Mouse (Mus musculus): ENCODE results near the gene Lman1l.

Gene Lman1l

GRCm38 (mm10) chr9:57620674-57621073, at the start of gene Lman1l:
TSS of gene Lman1l (minus strand) at chr9:57620774.
- DNase-seq (ENCODE audit: low spot score in 2 of 2): no peak

- DNase-seq (ENCODE audit: low spot score in 2 of 2): no peak
Measured at GRCm38 (mm10) chr9:57669566-57669965, 49.0 kb upstream of the Lman1l start.

- DNase-seq (ENCODE audit: low spot score in 2 of 2): no peak
Measured at GRCm38 (mm10) chr9:57668277-57668676, 47.7 kb upstream of the Lman1l start.

GRCm38 (mm10) chr9:57667817-57668216, 47.2 kb upstream of the Lman1l start:
- no peak for DNase-seq (ENCODE audit: low spot score in 2 of 2)

- DNase-seq (ENCODE audit: low spot score in 2 of 2): no peak
Measured at GRCm38 (mm10) chr9:57667136-57667535, 46.6 kb upstream of the Lman1l start.

GRCm38 (mm10) chr9:57666536-57666935, 46.0 kb upstream of the Lman1l start:
- no peak for DNase-seq (ENCODE audit: low spot score in 2 of 2)

- no peak for DNase-seq (ENCODE audit: low spot score in 2 of 2)
Measured at GRCm38 (mm10) chr9:57664616-57665015, 44.0 kb upstream of the Lman1l start.

- no peak for DNase-seq (ENCODE audit: low spot score in 2 of 2)
Measured at GRCm38 (mm10) chr9:57661552-57661951, 41.0 kb upstream of the Lman1l start.

GRCm38 (mm10) chr9:57660501-57660900, 39.9 kb upstream of the Lman1l start:
- DNase-seq (ENCODE audit: low spot score in 2 of 2): no peak

GRCm38 (mm10) chr9:57659774-57660173, 39.2 kb upstream of the Lman1l start:
- DNase-seq (ENCODE audit: low spot score in 2 of 2): peak in 1 of 2 experiments; percentile 75

GRCm38 (mm10) chr9:57658970-57659369, 38.4 kb upstream of the Lman1l start:
- no peak for DNase-seq (ENCODE audit: low spot score in 2 of 2)

- DNase-seq (ENCODE audit: low spot score in 2 of 2): no peak
Measured at GRCm38 (mm10) chr9:57657843-57658242, 37.3 kb upstream of the Lman1l start.

GRCm38 (mm10) chr9:57656631-57657350, 36.2 kb upstream of the Lman1l start:
- no peak for DNase-seq (ENCODE audit: low spot score in 2 of 2)

- DNase-seq (ENCODE audit: low spot score in 2 of 2): peak; percentile 73 to 90
Measured at GRCm38 (mm10) chr9:57655749-57656148, 35.2 kb upstream of the Lman1l start.

GRCm38 (mm10) chr9:57654966-57655365, 34.4 kb upstream of the Lman1l start:
- no peak for DNase-seq (ENCODE audit: low spot score in 2 of 2)

GRCm38 (mm10) chr9:57653283-57653682, 32.7 kb upstream of the Lman1l start, which contains the start of gene Csk:
TSS of gene Csk (minus strand) at chr9:57653631.
- no peak for DNase-seq (ENCODE audit: low spot score in 2 of 2)

GRCm38 (mm10) chr9:57652855-57653254, 32.3 kb upstream of the Lman1l start:
- DNase-seq (ENCODE audit: low spot score in 2 of 2): no peak

- DNase-seq (ENCODE audit: low spot score in 2 of 2): no peak
Measured at GRCm38 (mm10) chr9:57652351-57652750, 31.8 kb upstream of the Lman1l start.

GRCm38 (mm10) chr9:57650786-57651311, 30.3 kb upstream of the Lman1l start:
- no peak for DNase-seq (ENCODE audit: low spot score in 2 of 2)

GRCm38 (mm10) chr9:57650130-57650785, 29.7 kb upstream of the Lman1l start:
- DNase-seq (ENCODE audit: low spot score in 2 of 2): no peak

GRCm38 (mm10) chr9:57647286-57648108, 26.9 kb upstream of the Lman1l start:
- DNase-seq (ENCODE audit: low spot score in 2 of 2): no peak

GRCm38 (mm10) chr9:57646551-57647103, 26.1 kb upstream of the Lman1l start:
- DNase-seq (ENCODE audit: low spot score in 2 of 2): no peak
